Mouse (Mus musculus) heart, postnatal 10 days (tissue): ENCODE measurements around the gene Map7. TPM values are rescaled to one million over a fixed set of nuclear protein-coding genes. Genes with fewer than 3 reads are reported as not detected.

ENCODE experiments used
- microRNA-seq, 2 experiments: library from miRNA; unstranded; fragments of <30 nt; microRNA quantifications; one replicate each; pipeline ENCODE4 v1.2.0; 2022
- total RNA-seq, 2 experiments: library from RNA; stranded (reverse); gene quantifications; 2 replicates each; pipeline ENCODE4 v1.2.3; 2021

Gene Map7
- total RNA-seq, 2 experiments from 2014 or later: 13.6 to 15.8 TPM

Small RNAs within 50 kb of the gene (microRNA-seq; reads per million reads assigned to microRNA genes)
- gene Mir6413: 0 reads per million in 2 experiments

Other genes starting within 250 kb of the Map7 start
- 10 to 100 TPM; 23.3 to 23.7 TPM for gene Pex7, start 240.8 kb upstream of the Map7 start, total RNA-seq
- gene Map3k5, start 214.0 kb upstream of the Map7 start, total RNA-seq: 10 to 100 TPM; 27.1 to 31.5 TPM
- 10 to 100 TPM; 86.4 to 96.1 TPM for gene Bclaf1, start 164.0 kb downstream of the Map7 start, total RNA-seq
- 1 to 10 TPM; 2.4 to 2.5 TPM for gene Mtfr2, start 199.3 kb downstream of the Map7 start, total RNA-seq